Mouse (Mus musculus) WW6 (cell line): ENCODE data around the gene Arhgap24.

Source experiments
- DNase-seq: peaks from one replicate; pipeline ENCODE4 v3.0.0-alpha.2; 2013; ENCODE audit warnings: low read depth, low spot score

The Arhgap24 gene

GRCm38 (mm10) chr5:102502333-102502732 lies 21.1 kb downstream of the Arhgap24 start:
- no peak for DNase-seq

GRCm38 (mm10) chr5:102503066-102503465 lies 21.9 kb downstream of the Arhgap24 start:
- DNase-seq: no peak

- DNase-seq: no peak
These were observed 22.7 kb downstream of the Arhgap24 start for GRCm38 (mm10) chr5:102503868-102504267.

- DNase-seq: no peak
These were observed 23.4 kb downstream of the Arhgap24 start for GRCm38 (mm10) chr5:102504557-102504956.

GRCm38 (mm10) chr5:102508162-102508561 lies 27.0 kb downstream of the Arhgap24 start:
- DNase-seq: no peak

GRCm38 (mm10) chr5:102509381-102509780 lies 28.2 kb downstream of the Arhgap24 start:
- DNase-seq: no peak

GRCm38 (mm10) chr5:102511651-102512050 lies 30.5 kb downstream of the Arhgap24 start:
- DNase-seq: no peak

GRCm38 (mm10) chr5:102515496-102515895 lies 34.3 kb downstream of the Arhgap24 start:
- DNase-seq: no peak

- no peak for DNase-seq
These were observed 39.3 kb downstream of the Arhgap24 start for GRCm38 (mm10) chr5:102520506-102520905.

GRCm38 (mm10) chr5:102535311-102535710 lies 54.1 kb downstream of the Arhgap24 start:
- no peak for DNase-seq

- DNase-seq: no peak
These were observed 56.6 kb downstream of the Arhgap24 start for GRCm38 (mm10) chr5:102537819-102538218.

GRCm38 (mm10) chr5:102546296-102546695 lies 65.1 kb downstream of the Arhgap24 start:
- no peak for DNase-seq

GRCm38 (mm10) chr5:102547786-102548185 lies 66.6 kb downstream of the Arhgap24 start:
- DNase-seq: no peak

GRCm38 (mm10) chr5:102548382-102548781 lies 67.2 kb downstream of the Arhgap24 start:
- no peak for DNase-seq

- DNase-seq: no peak
These were observed 69.0 kb downstream of the Arhgap24 start for GRCm38 (mm10) chr5:102550211-102550610.

- no peak for DNase-seq
These were observed 69.9 kb downstream of the Arhgap24 start for GRCm38 (mm10) chr5:102550870-102551637.

- DNase-seq: no peak
These were observed 71.3 kb downstream of the Arhgap24 start for GRCm38 (mm10) chr5:102552533-102552932.

- no peak for DNase-seq
These were observed 74.8 kb downstream of the Arhgap24 start for GRCm38 (mm10) chr5:102555958-102556357.

- no peak for DNase-seq
These were observed 79.1 kb downstream of the Arhgap24 start for GRCm38 (mm10) chr5:102560270-102560669.

- no peak for DNase-seq
These were observed 82.8 kb downstream of the Arhgap24 start for GRCm38 (mm10) chr5:102563971-102564370.

GRCm38 (mm10) chr5:102568764-102569163 lies 87.6 kb downstream of the Arhgap24 start:
- DNase-seq: no peak

- DNase-seq: no peak
These were observed 90.3 kb downstream of the Arhgap24 start for GRCm38 (mm10) chr5:102571445-102571844.

- DNase-seq: no peak
These were observed 95.6 kb downstream of the Arhgap24 start for GRCm38 (mm10) chr5:102576750-102577149.

- no peak for DNase-seq
These were observed 96.5 kb downstream of the Arhgap24 start for GRCm38 (mm10) chr5:102577729-102578128.
